In the genomic region with DNA sequence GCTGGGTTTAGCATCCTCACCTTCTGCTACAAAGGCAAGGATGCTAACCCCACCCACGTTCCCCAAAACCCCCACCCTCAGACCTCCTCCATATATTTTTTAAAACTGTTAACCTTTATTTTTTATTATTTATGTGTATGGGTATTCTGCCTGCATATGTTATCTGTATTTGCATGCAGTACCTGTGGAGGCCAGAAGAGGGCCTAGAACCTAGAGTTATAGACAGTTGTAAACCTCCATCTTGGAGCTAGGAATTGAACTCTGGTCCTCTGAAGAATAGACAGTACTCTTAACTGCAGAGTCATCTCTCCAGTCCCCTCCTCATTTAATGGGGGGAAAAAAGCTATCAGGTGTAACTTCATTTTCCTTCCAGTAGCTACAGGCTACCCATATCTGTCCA, we compare ENCODE assay signal across 14 mouse cellular contexts. TPM values are rescaled to one million over a fixed set of nuclear protein-coding genes. Genes with fewer than 3 reads are reported as not detected.
DNase-seq lines count a peak whose midpoint lies in the region; ATAC-seq and TF ChIP-seq lines count a peak whose summit lies in the region.
"Had no signal": no experiment of that assay in that cellular context is flagged by ENCODE, and none has a peak within 500 bp of the region (broad histone marks: within the 10 kb centered on the region; RNA-seq: fewer than 3 reads in every experiment).

No protein-coding gene starts in this region.

- TF ChIP-seq CTCF in intestine, postnatal 0 days (IDR thresholded peaks at IDR 0.05; ENCODE audit: low read depth) = peak; percentile 58
- peak in 2 of 3 experiments; percentile 58 to 63; a peak in 4 of 6 replicates for TF ChIP-seq CTCF in MEL (IDR thresholded peaks at IDR 0.05 in 2 of 3, conservative IDR thresholded peaks at IDR 0.05 in 1 of 3; ENCODE audit: control insufficient read depth in 1 of 3, insufficient read depth in 1 of 3, low read depth in 2 of 3, low read length in 3 of 3, poor library complexity in 1 of 3, severe bottlenecking in 1 of 3)

- H3K4me1 ChIP-seq in intestine, postnatal 0 days (replicated peaks; ENCODE audit: control insufficient read depth, insufficient read depth, low read length) = no peaks in the 10 kb centered on the region
- no peaks in the 10 kb centered on the region for H3K4me1 ChIP-seq in intestine, embryonic 15.5 days (replicated peaks)
- H3K4me1 ChIP-seq in MEL (ENCODE audit: control insufficient read depth in 1 of 2, insufficient read depth in 2 of 2, low read length in 2 of 2) = no peaks in the 10 kb centered on the region

- WGBS in intestine, postnatal 0 days = 67% methylated on average over 1 of the region's 1 CpGs
- 61% methylated on average over 1 of the region's 1 CpGs for WGBS in intestine, embryonic 15.5 days

- no peaks in the 10 kb centered on the region for H3K27me3 ChIP-seq in intestine, postnatal 0 days (replicated peaks; ENCODE audit: control insufficient read depth, insufficient read depth, low read length)
- H3K27me3 ChIP-seq in intestine, embryonic 15.5 days (replicated peaks) = no peaks in the 10 kb centered on the region
- H3K27me3 ChIP-seq in MEL (ENCODE audit: control insufficient read depth in 1 of 2, insufficient read depth in 2 of 2, low read length in 2 of 2) = no peaks in the 10 kb centered on the region

- TF ChIP-seq EP300 in MEL (IDR thresholded peaks at IDR 0.05; ENCODE audit: low read depth in 1 of 2, low read length in 2 of 2) = no peak

- H3K9me3 ChIP-seq in intestine, postnatal 0 days (ENCODE audit: control insufficient read depth) = no peaks in the 10 kb centered on the region
- H3K9me3 ChIP-seq in intestine, embryonic 15.5 days = no peaks in the 10 kb centered on the region
- no peaks in the 10 kb centered on the region for H3K9me3 ChIP-seq in MEL (replicated peaks; ENCODE audit: insufficient read depth, low read length)

- no peak for ATAC-seq in intestine, postnatal 0 days
- ATAC-seq in intestine, embryonic 15.5 days = no peak
- ATAC-seq in megakaryocyte progenitor cell, adult 5-6 weeks (replicated peaks; ENCODE audit: poor library complexity) = peak; percentile 55
- ATAC-seq: forebrain, embryonic 14.5 days; midbrain, embryonic 16.5 days had no signal

- H3K36me3 ChIP-seq in intestine, postnatal 0 days (ENCODE audit: control insufficient read depth, insufficient read depth) = peaks cover 29% of the 10 kb centered on the region
- H3K36me3 ChIP-seq in intestine, embryonic 15.5 days = 0 out of 2 replicates have a peak, but pooled peaks cover 5% of the 10 kb centered on the region
- H3K36me3 ChIP-seq in MEL (ENCODE audit: control insufficient read depth in 1 of 2, insufficient read depth in 2 of 2, low read length in 2 of 2) = no peaks in the 10 kb centered on the region

- peak; percentile 27 for TF ChIP-seq RAD21 in MEL (IDR thresholded peaks at IDR 0.05; ENCODE audit: low read depth, low read length)

- no peaks in the 10 kb centered on the region for H3K79me2 ChIP-seq in MEL (ENCODE audit: control insufficient read depth, insufficient read depth, low read length, poor library complexity)

- no peak overlapping the region for H3K9ac ChIP-seq in intestine, postnatal 0 days (ENCODE audit: low read depth, low read length)
- no peak overlapping the region for H3K9ac ChIP-seq in intestine, embryonic 15.5 days
- H3K9ac ChIP-seq in MEL (ENCODE audit: control insufficient read depth, low read depth, low read length, poor library complexity, severe bottlenecking) = no peak overlapping the region
- H3K9ac ChIP-seq: hindbrain, embryonic 14.5 days had no signal

- H3K4me3 ChIP-seq in intestine, postnatal 0 days (ENCODE audit: low read depth, low read length) = no peak overlapping the region
- H3K4me3 ChIP-seq in intestine, embryonic 15.5 days (replicated peaks) = no peak overlapping the region
- no peak overlapping the region for H3K4me3 ChIP-seq in MEL (ENCODE audit: control insufficient read depth in 1 of 2, insufficient read depth in 1 of 2, low read depth in 2 of 2, low read length in 2 of 2)

- DNase-seq in right cerebral cortex, postnatal 4 days = peak; percentile 22
- DNase-seq in right cerebral cortex, postnatal 10 days (ENCODE audit: low spot score in 2 of 2) = no peak
- DNase-seq in MEL (ENCODE audit: low read depth, low spot score) = peak; percentile 66
- DNase-seq in spleen, adult 12 weeks (ENCODE audit: low spot score) = no peak
- no peak for DNase-seq in left cerebral cortex, adult 9 months (ENCODE audit: low spot score in 2 of 2)
- DNase-seq: adrenal gland, postnatal 25 days; cerebellum, adult 8-10 months; kidney, postnatal 14 days had no signal

- H3K4me2 ChIP-seq in intestine, postnatal 0 days (replicated peaks; ENCODE audit: low read depth) = no peak overlapping the region
- H3K4me2 ChIP-seq in intestine, embryonic 15.5 days (replicated peaks) = no peak overlapping the region
- H3K4me2 ChIP-seq: hindbrain, embryonic 14.5 days had no signal

- no peak overlapping the region for H3K27ac ChIP-seq in intestine, postnatal 0 days (ENCODE audit: low read depth, low read length)
- H3K27ac ChIP-seq in intestine, embryonic 15.5 days = no peak overlapping the region
- H3K27ac ChIP-seq in MEL (ENCODE audit: control insufficient read depth, low read depth, low read length) = no peak overlapping the region
- H3K27ac ChIP-seq: hindbrain, embryonic 14.5 days had no signal

- no peak for TF ChIP-seq POLR2A in MEL (IDR thresholded peaks at IDR 0.05; ENCODE audit: control insufficient read depth in 1 of 2, insufficient read depth in 1 of 2, low read depth in 1 of 2, low read length in 2 of 2, poor library complexity in 1 of 2)

TF ChIP-seq in MEL, 35 proteins besides CTCF, POLR2A, EP300 and RAD21:
- peak; percentile 15; the same call in 1 of the 2 replicates for TF ChIP-seq ZC3H11A (IDR thresholded peaks at IDR 0.05; ENCODE audit: low read depth, low read length)
- TF ChIP-seq SMC3 (IDR thresholded peaks at IDR 0.05; ENCODE audit: low read depth, low read length) = peak; percentile 56
- no peak for TF ChIP-seq ZMIZ1 (IDR thresholded peaks at IDR 0.05; ENCODE audit: low read depth, low read length)

RNA-seq across cellular contexts. Expression of a gene that starts 9.8 kb away (rescaled TPM):
- 17.3 and 18.8 TPM in 2 replicates for polyA plus RNA-seq in intestine, postnatal 0 days (2015; fragmentation: Nextera tagmentation; extraction: Ambion mirVana)
- 25.0 and 30.1 TPM in 2 replicates for polyA plus RNA-seq in intestine, embryonic 15.5 days (2015; fragmentation: Nextera tagmentation; extraction: Ambion mirVana)
- total RNA-seq in MEL (2012; rRNA removed) = 22.4 and 23.3 TPM in 2 replicates
- polyA plus RNA-seq in MEL (2012; ENCODE audit: insufficient read depth in 1 of 2, insufficient read length in 2 of 2, low read depth in 1 of 2, low replicate concordance in 2 of 2, missing spikeins in 1 of 2) = 10 to 100 TPM in 1 of 2 experiments, not detected in 1; 20.2 TPM
- 13.4 and 15.4 TPM in 2 replicates for total RNA-seq in megakaryocyte progenitor cell, adult 5-6 weeks (2015)
- 15.9 and 19.1 TPM in 2 replicates for total RNA-seq in megakaryocyte progenitor cell, adult 5-6 weeks (2017)

RNA-seq across cellular contexts. Expression of a gene that starts 18.1 kb away (rescaled TPM):
- 15.9 and 16.8 TPM in 2 replicates for polyA plus RNA-seq in intestine, postnatal 0 days (2015; fragmentation: Nextera tagmentation; extraction: Ambion mirVana)
- polyA plus RNA-seq in intestine, embryonic 15.5 days (2015; fragmentation: Nextera tagmentation; extraction: Ambion mirVana) = 14.1 and 16.4 TPM in 2 replicates
- total RNA-seq in MEL (2012; rRNA removed) = 1.9 and 2.3 TPM in 2 replicates
- 1 to 10 TPM in 1 of 2 experiments, not detected in 1; 4.3 TPM for polyA plus RNA-seq in MEL (2012; ENCODE audit: insufficient read depth in 1 of 2, insufficient read length in 2 of 2, low read depth in 1 of 2, low replicate concordance in 2 of 2, missing spikeins in 1 of 2)
- total RNA-seq in megakaryocyte progenitor cell, adult 5-6 weeks (2015) = 0.77 and 1.9 TPM in 2 replicates
- total RNA-seq in megakaryocyte progenitor cell, adult 5-6 weeks (2017) = 1.1 and 1.8 TPM in 2 replicates

RNA-seq across cellular contexts. Expression of a gene that starts 54.1 kb away (rescaled TPM):
- polyA plus RNA-seq in intestine, postnatal 0 days (2015; fragmentation: Nextera tagmentation; extraction: Ambion mirVana) = 3.2 and 4.8 TPM in 2 replicates
- 7.0 and 8.1 TPM in 2 replicates for polyA plus RNA-seq in intestine, embryonic 15.5 days (2015; fragmentation: Nextera tagmentation; extraction: Ambion mirVana)
- 0.12 TPM in 1 of 2 replicates, not detected in the other for total RNA-seq in MEL (2012; rRNA removed)
- under 1 TPM in 1 of 2 experiments, not detected in 1; 0.68 TPM for polyA plus RNA-seq in MEL (2012; ENCODE audit: insufficient read depth in 1 of 2, insufficient read length in 2 of 2, low read depth in 1 of 2, low replicate concordance in 2 of 2, missing spikeins in 1 of 2)
- total RNA-seq in megakaryocyte progenitor cell, adult 5-6 weeks (2015) = 0.12 and 0.30 TPM in 2 replicates
- total RNA-seq in megakaryocyte progenitor cell, adult 5-6 weeks (2017) = 0.20 TPM in 1 of 2 replicates, not detected in the other

Comparison
In these comparisons a context has a peak if more than half of its experiments do, and no peak if none do; other contexts are left out.
1. DNase-seq: peak in right cerebral cortex, postnatal 4 days (single experiment) and MEL (single experiment); none in right cerebral cortex, postnatal 10 days (0 of 2), spleen, adult 12 weeks (single experiment) and left cerebral cortex, adult 9 months (0 of 2).